Mouse (Mus musculus) midbrain, embryonic 12.5 days (tissue): ENCODE results near the gene Stk11. TPM values are rescaled to one million over a fixed set of nuclear protein-coding genes. Genes with fewer than 3 reads are reported as not detected.

Experiments
- ATAC-seq: fragments of 200-750 bp; cut with Nextera tagmentation; 2 replicates; pipeline ENCODE4 v1.8.0; 2017; ENCODE audit warnings: low read depth, moderate TSS enrichment, moderate library complexity; ENCODE audit not compliant: low FRiP score
- H3K27ac ChIP-seq: fragments of 300-500 bp; sonication (generic); replicated peaks from 2 replicates; pipeline ENCODE4 v1.5.1; 2016; ENCODE audit warnings: mild to moderate bottlenecking
- H3K27me3 ChIP-seq: fragments of 300-500 bp; sonication (generic); 2 replicates; pipeline ENCODE4 v1.6.1; 2016; ENCODE audit warnings: mild to moderate bottlenecking
- H3K36me3 ChIP-seq: fragments of 300-500 bp; sonication (generic); 2 replicates; pipeline ENCODE4 v1.6.1; 2016
- H3K4me1 ChIP-seq: fragments of 300-500 bp; sonication (generic); 2 replicates; pipeline ENCODE4 v1.6.1; 2016
- H3K4me2 ChIP-seq: fragments of 300-500 bp; sonication (generic); replicated peaks from 2 replicates; pipeline ENCODE4 v1.6.1; 2016; ENCODE audit warnings: mild to moderate bottlenecking, moderate library complexity
- H3K4me3 ChIP-seq: fragments of 300-500 bp; sonication (generic); 2 replicates; pipeline ENCODE4 v1.5.1; 2016; ENCODE audit warnings: mild to moderate bottlenecking
- H3K9ac ChIP-seq: fragments of 300-500 bp; sonication (generic); replicated peaks from 2 replicates; pipeline ENCODE4 v1.6.1; 2016; ENCODE audit warnings: mild to moderate bottlenecking, moderate library complexity
- H3K9me3 ChIP-seq: fragments of 300-500 bp; sonication (generic); 2 replicates; pipeline ENCODE4 v1.6.1; 2016; ENCODE audit warnings: mild to moderate bottlenecking
- WGBS: fragments of 180-500 bp; shearing (Covaris S2); methylation state at CpG from one replicate; pipeline ENCODE4 v1.1.7; 2016; 5-methylcytosine and 5-hydroxymethylcytosine counted together
- polyA plus RNA-seq: library from polyadenylated mRNA; unstranded; fragments of >200 nt; fragmentation: Nextera tagmentation; extraction: Ambion mirVana; gene quantifications from 2 replicates; pipeline ENCODE4 v1.2.1, GENCODE M21; 2016

The Stk11 gene
- polyA plus RNA-seq, result 16.7 and 20.3 TPM in 2 replicates

DNA sequence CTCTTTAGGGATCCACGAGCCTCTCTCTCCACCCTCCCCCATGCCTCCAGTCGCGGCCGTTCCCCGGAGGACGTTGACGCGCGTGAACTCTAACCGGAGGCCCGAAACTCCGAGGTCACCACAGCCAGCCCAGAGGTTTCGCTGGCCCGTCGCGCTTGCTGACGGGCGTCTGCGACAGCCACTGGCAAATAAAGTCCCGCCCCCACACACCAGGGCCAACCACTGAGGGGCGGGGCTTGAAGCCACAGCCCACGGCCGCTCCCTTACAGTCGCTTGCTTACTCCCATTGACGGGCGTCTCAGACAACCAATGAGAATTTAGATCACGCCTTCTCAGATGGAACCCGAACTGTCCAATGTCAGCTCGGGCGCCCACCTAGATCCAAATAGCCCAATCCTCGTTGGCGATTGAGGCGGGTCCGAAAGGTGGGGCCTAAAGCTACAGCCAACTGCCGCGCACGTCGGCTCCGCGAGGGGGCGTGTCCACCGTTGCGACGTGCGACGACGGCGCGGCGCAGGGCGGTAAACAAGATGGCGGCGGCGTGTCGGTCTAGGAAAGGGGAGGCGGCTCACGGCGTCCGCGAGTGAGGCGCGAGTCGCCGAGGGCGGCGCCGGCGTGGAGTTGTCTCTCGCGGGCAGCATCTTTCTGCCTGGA lies at the start of gene Stk11:
TSS of gene Stk11 (plus strand) at position 514 of the 654 bp plus-strand sequence.
- H3K9me3 ChIP-seq, result no peaks in the 10 kb centered on the region
- ATAC-seq, result peak; percentile 98
- peaks cover 33% of the 10 kb centered on the region for H3K4me1 ChIP-seq
- no peaks in the 10 kb centered on the region for H3K27me3 ChIP-seq
- under 1% methylated on average over 70 of the region's 70 CpGs for WGBS
- H3K36me3 ChIP-seq, result peaks cover 14% of the 10 kb centered on the region
- peak within 1 kb of the TSS; percentile 98 for H3K4me2 ChIP-seq
- H3K9ac ChIP-seq, result peak within 1 kb of the TSS; percentile 82
- H3K27ac ChIP-seq, result peak within 1 kb of the TSS; percentile 67
- H3K4me3 ChIP-seq, result peak within 1 kb of the TSS; percentile 96

DNA sequence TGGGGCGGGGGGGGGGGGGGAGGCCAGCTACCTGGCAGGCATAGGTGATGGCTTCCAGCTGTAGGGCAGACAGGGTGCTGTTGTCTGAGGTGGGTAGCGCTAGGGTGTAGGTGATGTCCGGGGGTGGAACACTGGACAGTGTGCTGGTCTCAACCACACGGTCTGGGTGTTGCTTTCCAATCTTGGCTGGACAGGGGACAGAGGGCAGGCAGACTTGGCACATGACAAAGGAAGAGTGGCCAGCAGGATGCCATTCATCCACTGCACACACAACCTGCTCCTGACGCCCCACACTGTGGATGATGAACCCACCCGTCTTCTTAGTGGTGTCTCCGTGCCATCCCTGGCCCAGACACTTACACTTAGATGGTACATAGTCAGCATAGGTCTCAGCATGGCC lies 46.4 kb upstream of the Stk11 start:
- no peak for ATAC-seq
- Histone ChIP-seq H3K4me1 (no peaks in the 10 kb centered on the region), H3K4me2 (no peak overlapping the region), H3K27ac (no peak overlapping the region), H3K36me3 (peaks cover 6% of the 10 kb centered on the region; the same call in 1 of the 2 replicates), H3K9me3 (no peaks in the 10 kb centered on the region), H3K9ac (no peak overlapping the region), H3K4me3 (no peak overlapping the region), H3K27me3 (no peaks in the 10 kb centered on the region)
- WGBS, result 91% methylated on average over 6 of the region's 7 CpGs

DNA sequence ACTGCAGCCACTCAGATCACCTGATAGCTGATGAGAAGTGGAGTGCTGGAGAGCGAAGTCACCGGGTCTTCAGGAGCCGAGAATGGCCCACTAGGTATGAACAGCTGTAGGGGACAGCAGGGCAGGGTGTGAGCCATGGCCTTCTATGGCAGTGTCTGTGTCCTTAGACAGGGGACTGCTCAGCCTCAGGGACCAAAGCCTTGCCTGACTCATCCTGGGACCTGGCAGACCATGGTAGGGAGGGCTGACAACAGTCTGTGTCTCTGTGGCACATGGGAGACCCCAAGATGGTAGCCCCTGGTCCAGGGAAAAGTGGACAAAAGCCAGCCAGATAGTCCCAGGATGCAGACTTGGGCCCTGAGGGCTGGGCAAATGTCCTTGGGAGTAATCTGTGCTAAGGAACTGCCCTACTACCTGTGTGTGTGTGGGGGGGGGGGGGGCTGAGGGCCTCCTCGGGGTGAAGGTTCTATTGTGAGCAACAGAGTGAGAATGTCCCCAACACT lies 45.6 kb upstream of the Stk11 start:
- H3K27ac ChIP-seq, result no peak overlapping the region
- H3K4me1 ChIP-seq, result 0 out of 2 replicates have a peak, but pooled peaks cover under 1% of the 10 kb centered on the region
- H3K4me3 ChIP-seq, result no peak overlapping the region
- H3K4me2 ChIP-seq, result no peak overlapping the region
- H3K36me3 ChIP-seq, result peaks cover 4% of the 10 kb centered on the region; the same call in 1 of the 2 replicates
- ATAC-seq, result no peak
- no peaks in the 10 kb centered on the region for H3K9me3 ChIP-seq
- 94% methylated on average over 4 of the region's 4 CpGs for WGBS
- H3K9ac ChIP-seq, result 0 out of 2 replicates have a peak overlapping the region, but pooled peaks have one; percentile 15
- H3K27me3 ChIP-seq, result no peaks in the 10 kb centered on the region

DNA sequence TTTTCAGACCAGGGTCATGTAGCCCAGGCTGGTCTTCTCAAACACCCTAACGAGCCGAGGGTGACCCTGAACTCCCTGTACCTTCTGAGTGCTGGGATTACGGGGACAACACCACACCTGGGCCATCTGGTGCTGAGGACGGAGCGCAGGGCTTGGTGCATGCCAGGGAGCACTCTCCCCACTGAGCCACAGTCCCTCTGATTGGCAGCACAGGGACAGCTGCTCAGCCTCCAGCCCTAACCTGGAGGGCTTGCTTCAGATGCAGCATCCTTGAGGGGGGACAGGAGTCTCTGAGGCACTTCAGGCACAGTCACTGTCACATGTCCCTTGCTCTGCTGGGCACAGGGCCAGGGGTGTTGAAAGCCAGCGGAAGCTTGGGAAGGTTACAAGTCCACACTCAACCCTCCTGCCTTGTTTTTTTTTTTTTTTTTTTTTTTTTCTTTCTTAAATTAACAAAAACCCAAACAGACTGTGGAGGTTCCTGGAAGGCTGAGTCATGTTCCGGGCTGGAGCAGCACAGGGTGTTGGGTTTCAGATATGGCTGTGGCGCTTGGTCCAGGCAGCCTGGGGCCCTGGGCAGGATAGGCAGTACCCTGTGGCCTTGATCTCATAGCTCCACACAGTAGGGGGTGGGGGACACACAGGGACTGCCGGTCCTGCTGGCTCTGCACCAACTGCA lies 44.6 kb upstream of the Stk11 start:
- H3K27ac ChIP-seq, result 0 out of 2 replicates have a peak overlapping the region, but pooled peaks have one; percentile 25
- no peak overlapping the region for H3K4me3 ChIP-seq
- no peak for ATAC-seq
- H3K9ac ChIP-seq, result no peak overlapping the region; the same call in 1 of the 2 replicates
- 76% methylated on average over 9 of the region's 9 CpGs for WGBS
- no peak overlapping the region for H3K4me2 ChIP-seq
- H3K4me1 ChIP-seq, result peaks cover 7% of the 10 kb centered on the region
- no peaks in the 10 kb centered on the region for H3K9me3 ChIP-seq
- no peaks in the 10 kb centered on the region for H3K27me3 ChIP-seq
- no peaks in the 10 kb centered on the region for H3K36me3 ChIP-seq

DNA sequence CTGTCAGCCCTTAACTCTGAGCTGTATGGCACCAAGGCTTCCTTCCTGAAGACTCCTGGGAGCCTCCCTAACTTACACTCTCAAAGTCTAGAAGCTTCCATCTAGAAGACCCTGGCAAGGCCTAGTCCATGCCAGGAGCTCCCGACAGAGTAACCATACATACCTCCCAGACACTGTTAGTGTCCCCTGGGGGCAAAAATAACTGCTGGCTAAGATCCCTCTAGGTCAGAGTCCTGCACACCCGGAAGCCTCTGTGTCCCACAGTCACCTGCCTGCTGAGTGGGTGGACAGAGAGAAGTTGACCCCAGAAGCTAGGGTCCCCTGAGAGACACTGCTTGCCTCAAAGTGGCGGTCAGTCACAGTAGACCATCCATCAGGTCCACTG lies 44.1 kb upstream of the Stk11 start:
- ATAC-seq, result no peak
- Histone ChIP-seq H3K4me2 (no peak overlapping the region), H3K9ac (no peak overlapping the region; the same call in 1 of the 2 replicates)

DNA sequence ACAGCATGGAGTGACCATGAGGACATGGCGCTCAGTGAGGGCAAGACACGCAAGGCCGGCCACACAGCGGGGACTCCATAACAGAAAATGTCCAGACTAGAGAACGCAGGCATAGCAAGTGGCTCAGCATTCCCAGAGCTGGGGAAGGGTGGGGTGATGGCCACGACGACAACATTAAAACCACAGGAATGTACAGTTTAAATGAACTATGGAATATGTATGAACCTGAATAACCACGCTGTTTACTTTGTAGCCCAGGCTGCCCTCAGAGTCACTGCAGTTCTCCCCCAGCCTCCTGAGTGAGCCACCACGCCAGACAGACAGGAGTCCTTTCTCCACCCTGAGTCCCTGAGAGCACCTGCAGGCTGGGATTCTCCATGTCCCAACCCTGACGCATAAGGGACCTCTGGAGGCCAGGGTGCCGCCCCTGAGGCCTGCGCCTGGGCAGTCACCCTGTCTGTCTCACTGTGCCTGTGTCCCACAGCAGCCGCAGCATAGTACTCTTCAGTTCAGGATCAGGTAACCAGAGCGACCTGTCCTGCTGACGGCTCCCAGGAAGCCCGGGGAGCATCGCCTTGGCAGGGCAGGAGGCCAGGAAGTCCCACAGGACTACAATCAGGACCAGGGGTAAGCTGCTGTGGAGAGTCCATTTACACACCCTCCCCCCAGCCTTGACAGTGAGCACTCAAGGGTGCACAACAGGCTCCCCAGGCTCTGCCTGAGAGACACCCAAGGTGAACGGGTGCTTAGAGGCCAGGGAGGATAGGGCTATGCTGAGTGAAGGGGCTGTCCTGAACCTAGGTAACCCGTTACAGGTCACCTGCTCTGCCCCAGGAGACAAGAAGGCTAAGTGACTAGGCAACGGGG lies 42.7 kb upstream of the Stk11 start:
- Histone ChIP-seq H3K4me1 (peaks cover 7% of the 10 kb centered on the region), H3K9me3 (no peaks in the 10 kb centered on the region), H3K27me3 (no peaks in the 10 kb centered on the region), H3K9ac (no peak overlapping the region), H3K4me3 (no peak overlapping the region), H3K27ac (no peak overlapping the region), H3K36me3 (no peaks in the 10 kb centered on the region), H3K4me2 (no peak overlapping the region)
- WGBS, result 81% methylated on average over 20 of the region's 20 CpGs
- ATAC-seq, result no peak

More for the DNA sequence above, 44.1 kb upstream of the Stk11 start:
- 0 out of 2 replicates have a peak overlapping the region, but pooled peaks have one; percentile 25 for H3K27ac ChIP-seq
- no peaks in the 10 kb centered on the region for H3K36me3 ChIP-seq
- 93% methylated on average over 3 of the region's 3 CpGs for WGBS
- peaks cover 7% of the 10 kb centered on the region for H3K4me1 ChIP-seq
- no peaks in the 10 kb centered on the region for H3K9me3 ChIP-seq
- no peak overlapping the region for H3K4me3 ChIP-seq
- no peaks in the 10 kb centered on the region for H3K27me3 ChIP-seq

DNA sequence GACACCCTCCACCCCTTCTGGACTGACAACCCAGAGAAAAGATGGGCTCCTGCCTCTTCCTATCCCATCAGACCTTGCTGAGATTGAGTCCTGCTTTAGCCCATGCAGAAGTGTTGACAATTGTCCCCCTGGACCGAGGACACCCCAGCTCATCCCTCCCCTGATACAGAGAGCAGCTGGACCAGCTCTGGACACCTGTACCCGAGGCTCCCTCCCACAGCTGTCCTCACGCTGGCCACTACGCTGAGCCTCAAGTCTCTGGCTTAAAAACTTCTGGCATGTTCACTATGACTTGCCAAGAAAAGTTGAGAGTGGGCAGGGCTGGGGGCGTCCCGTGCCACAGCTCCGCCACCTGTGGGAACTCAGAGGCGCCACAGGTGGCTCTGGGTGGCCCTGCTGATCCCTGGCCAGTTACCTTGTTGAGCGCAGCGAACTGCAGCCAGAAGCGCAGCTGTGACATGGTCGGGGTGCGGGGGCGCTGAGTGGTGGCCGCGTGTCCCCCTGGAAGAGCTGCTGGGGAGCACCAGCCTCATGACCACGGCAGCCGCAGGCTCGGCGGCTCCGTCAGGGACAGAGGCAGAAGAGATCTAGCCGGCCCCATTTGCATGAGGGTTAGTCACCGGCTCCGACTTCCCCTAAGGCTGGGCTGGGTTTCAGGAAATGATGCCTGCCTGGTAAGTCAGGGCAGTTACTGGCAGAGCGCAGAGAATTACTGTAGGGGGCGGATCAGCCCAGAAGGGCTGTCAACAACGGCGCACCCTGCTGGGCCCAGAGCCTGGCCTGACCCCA lies 40.6 kb upstream of the Stk11 start:
- Histone ChIP-seq H3K9ac (no peak overlapping the region; the same call in 1 of the 2 replicates), H3K4me1 (peaks cover 7% of the 10 kb centered on the region), H3K27me3 (no peaks in the 10 kb centered on the region), H3K36me3 (peaks cover 13% of the 10 kb centered on the region), H3K9me3 (no peaks in the 10 kb centered on the region), H3K4me3 (no peak overlapping the region), H3K27ac (no peak overlapping the region), H3K4me2 (no peak overlapping the region)
- no peak for ATAC-seq
- 20% methylated on average over 28 of the region's 28 CpGs for WGBS

DNA sequence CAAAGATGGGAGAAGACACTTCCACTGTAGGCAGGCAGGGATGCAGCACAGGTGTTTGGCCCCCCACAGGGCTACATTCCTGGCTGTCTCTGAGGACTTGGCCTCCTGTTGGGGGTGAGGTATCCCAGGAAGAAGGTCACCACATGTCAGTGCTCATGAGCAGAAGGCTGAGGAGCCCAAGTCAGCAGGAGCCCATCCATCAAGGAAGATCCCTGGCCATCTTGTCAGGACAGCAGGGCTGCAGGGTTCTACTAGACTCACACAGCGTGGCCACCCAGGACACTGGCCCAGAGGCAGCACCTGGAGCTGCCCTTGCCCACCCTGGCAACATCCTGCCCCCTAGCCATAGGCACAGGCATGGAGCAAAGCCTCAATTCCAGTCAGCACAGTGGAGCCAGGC lies 39.7 kb upstream of the Stk11 start:
- Histone ChIP-seq H3K4me3 (no peak overlapping the region), H3K4me2 (no peak overlapping the region), H3K36me3 (peaks cover 23% of the 10 kb centered on the region), H3K27me3 (no peaks in the 10 kb centered on the region), H3K27ac (no peak overlapping the region), H3K4me1 (peaks cover 7% of the 10 kb centered on the region), H3K9me3 (no peaks in the 10 kb centered on the region), H3K9ac (no peak overlapping the region)
- 53% methylated on average over 1 of the region's 1 CpGs for WGBS
- no peak for ATAC-seq

DNA sequence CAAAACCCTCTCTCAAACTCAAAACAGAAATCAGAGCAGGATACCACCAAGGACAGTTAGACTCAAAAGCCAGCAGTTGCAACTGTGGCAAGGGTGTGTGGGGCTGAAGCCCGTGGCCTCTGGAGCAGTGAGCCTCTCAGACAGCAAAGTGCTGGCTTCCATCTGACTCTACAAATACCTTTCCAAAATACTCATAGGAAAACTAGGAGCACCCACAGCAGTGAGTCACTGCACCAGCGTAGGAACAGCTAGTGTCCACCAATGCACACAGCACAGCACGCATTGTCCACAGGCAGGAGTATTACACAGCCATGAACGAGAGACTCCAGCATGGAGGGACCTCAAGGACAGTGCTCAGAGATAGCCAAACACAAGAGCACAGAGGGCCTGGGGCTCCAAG lies 39.2 kb upstream of the Stk11 start:
- H3K9ac ChIP-seq, result no peak overlapping the region
- H3K4me1 ChIP-seq, result peaks cover 7% of the 10 kb centered on the region
- 95% methylated on average over 4 of the region's 4 CpGs for WGBS
- H3K4me2 ChIP-seq, result no peak overlapping the region
- no peak for ATAC-seq
- no peaks in the 10 kb centered on the region for H3K9me3 ChIP-seq
- H3K27me3 ChIP-seq, result no peaks in the 10 kb centered on the region
- no peak overlapping the region for H3K4me3 ChIP-seq
- peaks cover 27% of the 10 kb centered on the region for H3K36me3 ChIP-seq
- no peak overlapping the region for H3K27ac ChIP-seq

DNA sequence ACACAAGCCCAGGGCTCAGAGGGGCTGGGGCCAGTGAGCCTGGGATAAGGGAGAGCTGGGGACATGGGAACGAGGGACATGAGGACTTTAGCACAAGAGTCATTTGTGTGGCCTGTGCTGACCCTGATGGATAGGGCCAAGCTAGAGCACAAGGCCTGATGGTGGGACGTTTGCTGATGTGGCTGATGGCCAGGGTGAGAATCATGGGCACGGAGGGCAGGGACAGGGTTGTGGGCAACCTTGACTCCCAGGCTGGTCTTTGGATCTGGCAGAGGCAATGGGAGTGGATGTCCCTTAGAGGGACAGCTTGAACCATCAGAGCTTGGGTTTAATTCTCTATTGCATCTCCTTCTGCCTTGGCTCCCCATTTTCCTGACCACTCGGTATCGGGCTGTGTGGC lies 38.3 kb upstream of the Stk11 start:
- H3K4me2 ChIP-seq, result no peak overlapping the region
- no peaks in the 10 kb centered on the region for H3K9me3 ChIP-seq
- peaks cover 36% of the 10 kb centered on the region for H3K36me3 ChIP-seq
- no peak overlapping the region for H3K9ac ChIP-seq
- no peak for ATAC-seq
- WGBS, result 86% methylated on average over 5 of the region's 5 CpGs
- peaks cover 7% of the 10 kb centered on the region for H3K4me1 ChIP-seq
- no peak overlapping the region for H3K27ac ChIP-seq
- H3K27me3 ChIP-seq, result no peaks in the 10 kb centered on the region
- no peak overlapping the region for H3K4me3 ChIP-seq

DNA sequence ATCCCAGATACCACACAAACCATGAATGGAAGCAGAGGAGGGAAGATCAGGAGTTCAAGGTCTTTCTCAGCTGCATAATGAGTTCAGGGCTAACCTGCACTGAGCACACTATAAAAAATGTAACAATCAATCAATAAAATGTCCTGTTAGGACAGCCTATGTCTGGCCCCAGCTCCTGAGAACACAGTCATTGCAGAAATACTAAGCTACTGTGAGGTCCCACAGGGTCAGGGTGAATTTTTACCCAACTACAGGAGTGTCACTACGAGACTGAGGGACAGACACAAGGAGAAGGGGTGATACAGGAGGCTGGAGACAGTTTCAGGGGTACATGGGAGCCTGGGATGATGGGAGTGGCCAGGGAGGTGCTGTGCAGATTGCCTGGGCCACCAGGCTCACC lies 37.2 kb upstream of the Stk11 start:
- Histone ChIP-seq H3K27ac (no peak overlapping the region), H3K4me3 (no peak overlapping the region), H3K9me3 (no peaks in the 10 kb centered on the region), H3K9ac (no peak overlapping the region), H3K27me3 (no peaks in the 10 kb centered on the region), H3K4me1 (peaks cover 7% of the 10 kb centered on the region), H3K36me3 (peaks cover 46% of the 10 kb centered on the region), H3K4me2 (no peak overlapping the region)
- WGBS, result 93% methylated on average over 1 of the region's 1 CpGs
- ATAC-seq, result no peak
